Mouse (Mus musculus) forebrain, embryonic 16.5 days (tissue): ENCODE measurements around the gene Spon1. TPM values are rescaled to one million over a fixed set of nuclear protein-coding genes. Genes with fewer than 3 reads are reported as not detected.

Experiments
- ATAC-seq: fragments of 200-750 bp; cut with Nextera tagmentation; 2 replicates; pipeline ENCODE4 v1.8.0; 2017; ENCODE audit warnings: mild to moderate bottlenecking, moderate library complexity
- H3K27ac ChIP-seq: fragments of 300-500 bp; sonication (generic); 2 replicates; pipeline ENCODE4 v1.5.1; 2014; ENCODE audit warnings: low read length, control low read depth
- H3K27me3 ChIP-seq: fragments of 300-500 bp; sonication (generic); replicated peaks from 2 replicates; pipeline ENCODE4 v1.6.1; 2014; ENCODE audit warnings: low read length; ENCODE audit not compliant: control insufficient read depth, insufficient read depth
- H3K36me3 ChIP-seq: fragments of 300-500 bp; sonication (generic); 2 replicates; pipeline ENCODE4 v1.6.1; 2014; ENCODE audit not compliant: control insufficient read depth, insufficient read depth
- H3K4me1 ChIP-seq: fragments of 300-500 bp; sonication (generic); replicated peaks from 2 replicates; pipeline ENCODE4 v1.6.1; 2014; ENCODE audit warnings: low read length; ENCODE audit not compliant: control insufficient read depth, insufficient read depth
- H3K4me2 ChIP-seq: fragments of 300-500 bp; sonication (generic); 2 replicates; pipeline ENCODE4 v1.6.1; 2014; ENCODE audit warnings: mild to moderate bottlenecking, low read length, control low read depth
- H3K4me3 ChIP-seq: fragments of 300-500 bp; sonication (generic); replicated peaks from 2 replicates; pipeline ENCODE4 v1.5.1; 2014; ENCODE audit warnings: mild to moderate bottlenecking, low read length, control low read depth
- H3K9ac ChIP-seq: fragments of 300-500 bp; sonication (generic); replicated peaks from 2 replicates; pipeline ENCODE4 v1.6.1; 2014; ENCODE audit warnings: low read depth, low read length, control low read depth
- H3K9me3 ChIP-seq: fragments of 300-500 bp; sonication (generic); 2 replicates; pipeline ENCODE4 v1.6.1; 2016; ENCODE audit warnings: low read length; ENCODE audit not compliant: control insufficient read depth
- WGBS: fragments of 180-500 bp; shearing (Covaris S2); extraction: QIAGEN DNeasy Blood & Tissue Kit; methylation state at CpG from one replicate; pipeline ENCODE4 v1.1.7; 2014; 5-methylcytosine and 5-hydroxymethylcytosine counted together
- polyA plus RNA-seq: library from polyadenylated mRNA; unstranded; fragments of >200 nt; fragmentation: Nextera tagmentation; extraction: Ambion mirVana; gene quantifications from 2 replicates; pipeline ENCODE4 v1.2.1, GENCODE M21; 2015

Gene Spon1
- polyA plus RNA-seq, 1 experiment from 2014 or later: 19.3 TPM

- no peak overlapping the region for H3K9ac ChIP-seq
- ATAC-seq: no peak
- 57% methylated on average over 1 of the region's 1 CpGs for WGBS
Observed at GRCm38 (mm10) chr7:114062451-114062850, 296.7 kb downstream of the Spon1 start.

GRCm38 (mm10) chr7:114063534-114063933 lies 297.7 kb downstream of the Spon1 start:
- Histone ChIP-seq H3K36me3 (no peaks in the 10 kb centered on the region), H3K4me3 (no peak overlapping the region), H3K27ac (no peak overlapping the region), H3K9me3 (no peaks in the 10 kb centered on the region), H3K4me1 (peaks cover 15% of the 10 kb centered on the region), H3K4me2 (no peak overlapping the region), H3K9ac (no peak overlapping the region), H3K27me3 (no peaks in the 10 kb centered on the region)
- ATAC-seq: no peak
- 68% methylated on average over 8 of the region's 8 CpGs for WGBS

More at GRCm38 (mm10) chr7:114062451-114062850, 296.7 kb downstream of the Spon1 start:
- H3K27ac ChIP-seq: no peak overlapping the region
- H3K9me3 ChIP-seq: no peaks in the 10 kb centered on the region
- H3K27me3 ChIP-seq: no peaks in the 10 kb centered on the region
- H3K36me3 ChIP-seq: no peaks in the 10 kb centered on the region
- H3K4me1 ChIP-seq: peaks cover 15% of the 10 kb centered on the region
- no peak overlapping the region for H3K4me3 ChIP-seq
- no peak overlapping the region for H3K4me2 ChIP-seq

- Histone ChIP-seq H3K27ac (no peak overlapping the region), H3K9ac (no peak overlapping the region), H3K4me2 (no peak overlapping the region), H3K4me1 (peaks cover 12% of the 10 kb centered on the region), H3K27me3 (no peaks in the 10 kb centered on the region), H3K36me3 (no peaks in the 10 kb centered on the region), H3K9me3 (no peaks in the 10 kb centered on the region), H3K4me3 (no peak overlapping the region)
- no peak for ATAC-seq
- 83% methylated on average over 6 of the region's 6 CpGs for WGBS
Observed at GRCm38 (mm10) chr7:114063966-114064365, 298.2 kb downstream of the Spon1 start.

DNA sequence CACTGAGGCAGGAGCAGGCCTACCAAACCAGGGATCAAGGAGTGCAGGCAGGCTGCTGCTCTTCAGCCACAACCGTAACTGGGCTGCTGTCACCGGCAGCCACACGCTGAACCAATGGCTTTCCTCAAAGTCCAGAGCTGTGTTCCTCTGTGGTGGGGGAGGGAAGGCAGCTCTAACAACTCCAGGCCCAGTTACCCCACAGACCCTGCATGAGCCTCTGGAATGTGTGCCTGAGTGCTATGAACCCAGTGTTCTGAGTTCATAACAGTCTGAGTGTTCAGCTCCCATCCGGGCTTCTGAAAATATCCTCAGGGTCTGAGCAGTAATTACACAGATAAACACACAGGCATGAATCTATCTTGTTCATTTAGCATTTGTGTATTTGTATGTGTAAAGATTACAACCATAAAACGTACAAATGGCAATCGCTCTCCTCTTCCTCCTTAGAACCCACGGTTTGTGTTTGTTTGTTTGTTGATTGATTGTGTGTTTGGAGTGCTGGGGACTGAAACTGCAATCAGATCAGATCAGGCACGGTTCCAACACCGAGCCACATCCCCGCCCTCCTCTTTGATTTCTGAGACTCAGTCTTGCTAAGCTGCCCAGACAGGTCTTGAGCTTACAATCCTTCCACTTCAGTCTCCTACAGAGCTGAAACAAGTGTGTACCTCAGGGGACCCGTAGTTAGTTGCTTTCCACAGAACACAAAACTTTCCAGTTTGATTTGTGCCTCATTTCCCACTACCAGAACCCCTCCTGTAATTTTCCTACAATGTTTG lies 299.8 kb downstream of the Spon1 start:
- H3K36me3 ChIP-seq: no peaks in the 10 kb centered on the region
- no peak for ATAC-seq
- H3K27ac ChIP-seq: no peak overlapping the region
- no peaks in the 10 kb centered on the region for H3K27me3 ChIP-seq
- H3K4me1 ChIP-seq: peaks cover 9% of the 10 kb centered on the region
- H3K4me3 ChIP-seq: no peak overlapping the region
- WGBS: 46% methylated on average over 11 of the region's 11 CpGs
- H3K4me2 ChIP-seq: no peak overlapping the region
- no peaks in the 10 kb centered on the region for H3K9me3 ChIP-seq
- H3K9ac ChIP-seq: no peak overlapping the region

DNA sequence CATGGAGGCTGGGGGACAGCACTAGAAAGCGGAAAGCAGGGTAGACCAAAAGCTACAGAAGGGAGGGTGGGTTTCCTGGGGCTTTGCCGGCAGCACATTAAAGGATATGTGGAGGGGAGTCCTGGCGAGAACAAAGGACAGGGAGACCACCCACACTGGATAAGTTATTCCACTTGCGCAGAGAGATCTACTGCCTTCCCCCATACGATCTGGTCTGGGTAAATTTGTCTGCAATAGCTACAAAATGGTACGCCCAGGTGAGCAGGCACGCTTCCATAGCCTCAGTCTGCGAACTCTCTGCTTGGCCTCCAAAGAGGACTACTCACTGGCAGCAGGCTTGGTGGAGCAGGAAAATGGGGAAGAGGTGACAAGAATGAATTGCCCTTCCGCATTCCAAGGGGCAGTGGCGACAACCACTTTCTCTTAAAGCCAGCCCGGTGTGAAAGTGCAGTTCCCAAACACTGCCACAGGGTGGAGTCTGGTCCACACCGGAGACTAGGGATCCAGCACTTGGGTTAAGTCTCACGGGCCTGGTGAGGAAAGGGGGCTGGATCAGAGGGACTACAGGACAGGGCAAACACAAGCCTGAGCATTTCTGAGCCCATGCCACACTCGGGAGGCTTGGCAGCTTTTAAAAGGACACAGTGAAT lies 300.9 kb downstream of the Spon1 start:
- H3K9ac ChIP-seq: 0 out of 2 replicates have a peak overlapping the region, but pooled peaks have one; percentile 24
- peak; percentile 79 for ATAC-seq
- no peaks in the 10 kb centered on the region for H3K36me3 ChIP-seq
- H3K4me2 ChIP-seq: peak overlapping the region; percentile 48
- no peak overlapping the region for H3K27ac ChIP-seq
- no peaks in the 10 kb centered on the region for H3K9me3 ChIP-seq
- peaks cover 9% of the 10 kb centered on the region for H3K4me1 ChIP-seq
- H3K4me3 ChIP-seq: peak overlapping the region; percentile 29
- H3K27me3 ChIP-seq: no peaks in the 10 kb centered on the region
- 9% methylated on average over 14 of the region's 14 CpGs for WGBS

DNA sequence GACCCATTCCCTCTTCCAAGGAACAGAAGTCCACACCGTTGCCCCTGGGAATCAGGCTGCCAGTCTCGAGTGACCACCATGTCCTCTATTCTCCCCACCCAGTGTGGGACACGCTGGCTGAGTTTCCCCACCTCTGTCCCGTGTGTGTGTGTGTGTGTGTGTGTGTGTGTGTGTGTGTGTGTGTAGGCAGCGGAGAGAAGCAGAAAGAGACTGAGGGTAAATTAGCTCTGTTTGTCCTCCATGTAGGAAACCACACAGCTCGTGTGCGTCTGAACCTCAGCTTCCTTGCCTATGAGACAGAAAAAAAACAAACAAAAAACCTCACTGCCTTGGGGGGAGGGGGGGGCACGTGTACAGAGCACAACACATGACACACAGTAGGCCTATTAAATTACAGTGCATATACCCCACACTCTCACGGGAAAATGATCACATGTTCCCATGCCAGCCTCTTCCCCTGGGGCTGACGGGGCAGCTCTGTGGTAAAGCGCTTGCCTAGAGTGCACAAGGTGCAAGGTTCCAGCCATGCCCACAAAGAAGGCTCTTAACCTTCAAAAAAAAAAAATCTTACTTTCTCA lies 303.2 kb downstream of the Spon1 start:
- Histone ChIP-seq H3K9me3 (no peaks in the 10 kb centered on the region), H3K36me3 (no peaks in the 10 kb centered on the region), H3K27me3 (no peaks in the 10 kb centered on the region), H3K4me3 (no peak overlapping the region), H3K27ac (no peak overlapping the region), H3K4me1 (peaks cover 7% of the 10 kb centered on the region), H3K9ac (no peak overlapping the region), H3K4me2 (no peak overlapping the region)
- 82% methylated on average over 11 of the region's 11 CpGs for WGBS
- no peak for ATAC-seq

DNA sequence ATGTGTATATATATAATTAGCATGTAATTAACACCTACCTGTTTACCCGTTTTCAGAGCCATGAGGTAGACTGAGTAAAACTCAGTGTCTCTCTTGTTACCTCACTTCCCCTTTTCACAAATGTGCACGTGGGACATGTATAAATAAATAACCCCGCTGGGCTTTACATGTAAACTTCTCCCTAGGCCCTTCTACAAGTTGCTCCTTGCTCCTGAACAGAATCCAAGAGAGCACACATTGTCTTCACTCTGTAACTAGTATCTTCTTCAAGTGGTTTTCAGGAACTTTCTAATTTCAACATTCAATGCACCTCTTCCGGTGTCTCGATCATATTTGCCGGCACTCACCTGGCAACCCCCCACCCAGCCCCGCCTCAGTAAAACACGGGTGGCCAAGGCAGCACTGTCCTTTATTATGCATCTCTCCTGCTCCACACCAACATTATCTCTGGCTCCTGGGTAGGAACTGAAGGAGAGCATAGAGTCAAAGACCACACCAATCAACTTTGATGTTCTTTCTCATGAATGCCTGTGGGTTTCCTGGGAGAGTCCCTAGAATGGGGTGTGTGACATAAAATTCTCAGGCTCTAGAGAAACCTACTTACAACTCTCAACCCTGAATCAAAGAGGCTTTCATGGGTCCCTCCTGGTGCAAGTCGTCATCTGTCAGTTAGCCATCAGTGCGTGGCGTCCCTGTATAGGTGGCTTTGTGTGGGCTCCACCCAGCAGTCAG lies 304.1 kb downstream of the Spon1 start:
- Histone ChIP-seq H3K9ac (no peak overlapping the region), H3K9me3 (no peaks in the 10 kb centered on the region), H3K36me3 (no peaks in the 10 kb centered on the region), H3K27ac (no peak overlapping the region), H3K4me2 (no peak overlapping the region), H3K4me1 (peaks cover 7% of the 10 kb centered on the region), H3K4me3 (no peak overlapping the region), H3K27me3 (no peaks in the 10 kb centered on the region)
- ATAC-seq: no peak
- WGBS: 88% methylated on average over 11 of the region's 11 CpGs

DNA sequence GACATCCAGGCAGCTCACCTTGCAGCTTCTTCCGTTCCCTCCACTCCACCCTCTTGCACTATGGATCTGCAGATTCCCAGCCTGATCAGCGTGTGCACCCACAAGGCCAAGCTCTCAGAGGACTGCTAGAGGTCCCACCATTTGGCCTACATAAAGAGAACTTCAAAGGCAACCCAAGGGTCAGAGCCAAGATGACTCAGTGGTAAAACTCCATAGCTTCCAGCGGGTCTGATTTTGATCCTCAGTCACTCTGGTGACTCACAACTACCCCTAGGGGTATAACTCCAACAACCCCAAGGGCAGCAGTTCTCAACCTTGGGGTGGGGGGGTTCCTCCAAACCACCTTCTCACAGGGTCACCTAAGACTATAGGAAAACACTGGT lies 304.7 kb downstream of the Spon1 start:
- Histone ChIP-seq H3K4me2 (no peak overlapping the region), H3K27ac (no peak overlapping the region), H3K27me3 (no peaks in the 10 kb centered on the region), H3K4me3 (no peak overlapping the region), H3K36me3 (no peaks in the 10 kb centered on the region), H3K9ac (no peak overlapping the region), H3K9me3 (no peaks in the 10 kb centered on the region), H3K4me1 (peaks cover 7% of the 10 kb centered on the region)
- 90% methylated on average over 3 of the region's 3 CpGs for WGBS
- ATAC-seq: no peak

DNA sequence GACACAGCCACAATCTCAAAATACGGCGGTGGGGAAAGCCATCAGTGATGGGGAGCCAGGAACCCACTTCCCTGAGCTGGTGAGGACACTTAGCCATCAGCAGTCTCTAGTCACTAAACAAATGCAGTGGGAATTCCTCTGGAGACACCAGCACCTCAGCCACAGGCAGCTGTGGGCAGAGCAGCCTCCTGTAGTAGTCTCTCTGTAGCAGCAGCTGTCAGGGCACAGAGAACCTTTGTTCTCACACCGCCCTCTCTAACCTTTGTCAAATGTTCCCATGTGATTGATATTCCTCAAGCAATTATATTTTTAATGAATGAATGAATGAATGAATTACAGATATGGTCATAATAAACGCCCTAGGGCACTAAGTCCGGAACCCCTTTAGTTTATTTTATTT lies 305.6 kb downstream of the Spon1 start:
- no peaks in the 10 kb centered on the region for H3K36me3 ChIP-seq
- no peak overlapping the region for H3K4me3 ChIP-seq
- no peak overlapping the region for H3K9ac ChIP-seq
- 78% methylated on average over 5 of the region's 5 CpGs for WGBS
- no peak overlapping the region for H3K4me2 ChIP-seq
- H3K4me1 ChIP-seq: peaks cover 4% of the 10 kb centered on the region
- no peaks in the 10 kb centered on the region for H3K27me3 ChIP-seq
- H3K27ac ChIP-seq: no peak overlapping the region
- H3K9me3 ChIP-seq: no peaks in the 10 kb centered on the region
- no peak for ATAC-seq
